Mouse (Mus musculus): ENCODE results near the gene A830005F24Rik. TPM values are rescaled to one million over a fixed set of nuclear protein-coding genes. Genes with fewer than 3 reads are reported as not detected.
"Not testable (repeated sequence)": the region's sequence is repeated elsewhere in the genome, so short reads cannot be mapped to it uniquely, and the experiment has no call there.

The A830005F24Rik gene
- polyA plus RNA-seq, 1 experiment from 2014 or later = 2.8 TPM

DNA sequence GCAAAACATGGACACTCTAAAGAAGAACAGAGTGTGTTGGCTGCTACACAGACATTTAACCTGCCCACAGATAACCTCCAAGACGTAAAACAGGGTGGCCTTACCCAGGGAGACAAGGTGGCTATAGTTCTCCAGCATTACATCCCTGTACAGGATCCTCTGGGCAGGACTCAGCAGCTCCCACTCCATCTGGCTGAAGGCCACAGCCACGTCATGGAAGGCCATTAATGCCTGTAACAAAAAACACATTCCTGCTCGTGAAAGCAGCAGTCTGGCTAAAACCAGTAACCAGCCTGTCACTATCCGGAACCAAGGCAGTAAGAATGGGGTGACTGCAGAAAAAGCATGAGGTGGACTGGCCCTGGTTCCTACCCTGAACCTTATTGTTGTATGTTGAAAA, 14.7 kb upstream of the A830005F24Rik start:
- WGBS = 62% methylated on average over 4 of the region's 4 CpGs
- H3K27me3 ChIP-seq (replicated peaks; ENCODE audit: control insufficient read depth, insufficient read depth, low read length) = no peaks in the 10 kb centered on the region
- H3K9me3 ChIP-seq (replicated peaks; ENCODE audit: control insufficient read depth, low read length) = peaks cover 5% of the 10 kb centered on the region
- no peak for ATAC-seq
- peak; percentile 50 for DNase-seq (ENCODE audit: low spot score)
- no peak overlapping the region for H3K4me2 ChIP-seq (ENCODE audit: low read length)
- peaks cover 3% of the 10 kb centered on the region; the same call in 1 of the 2 replicates for H3K4me1 ChIP-seq (ENCODE audit: control insufficient read depth, insufficient read depth, low read length)
- H3K9ac ChIP-seq (ENCODE audit: low read length) = no peak overlapping the region
- H3K27ac ChIP-seq (ENCODE audit: low read depth, low read length) = no peak overlapping the region
- no peak overlapping the region for H3K4me3 ChIP-seq (ENCODE audit: low read depth, low read length)
- H3K36me3 ChIP-seq (ENCODE audit: control insufficient read depth, insufficient read depth, low read length) = peaks cover 19% of the 10 kb centered on the region

DNA sequence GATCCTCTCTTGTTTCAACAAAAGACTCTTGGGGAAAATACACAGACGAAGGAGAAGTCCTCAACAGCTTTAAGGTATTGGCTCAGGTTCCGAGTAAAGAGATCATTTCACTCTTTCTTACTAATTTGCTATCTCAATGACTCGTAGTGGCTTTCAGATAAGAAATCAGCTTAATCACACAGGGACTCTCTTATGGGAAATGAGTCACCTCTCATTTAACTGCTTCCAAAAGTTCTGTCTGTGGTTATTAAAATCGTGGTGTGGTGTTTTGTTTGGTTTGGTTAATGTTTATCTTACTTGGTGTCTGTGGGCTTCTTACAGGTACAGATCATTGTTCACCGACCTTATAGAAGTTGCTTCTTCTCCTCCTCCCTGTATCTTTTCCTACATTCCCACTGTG, 10.9 kb upstream of the A830005F24Rik start:
- no peak overlapping the region for H3K9ac ChIP-seq (ENCODE audit: low read length)
- WGBS = 66% methylated on average over 5 of the region's 5 CpGs

DNA sequence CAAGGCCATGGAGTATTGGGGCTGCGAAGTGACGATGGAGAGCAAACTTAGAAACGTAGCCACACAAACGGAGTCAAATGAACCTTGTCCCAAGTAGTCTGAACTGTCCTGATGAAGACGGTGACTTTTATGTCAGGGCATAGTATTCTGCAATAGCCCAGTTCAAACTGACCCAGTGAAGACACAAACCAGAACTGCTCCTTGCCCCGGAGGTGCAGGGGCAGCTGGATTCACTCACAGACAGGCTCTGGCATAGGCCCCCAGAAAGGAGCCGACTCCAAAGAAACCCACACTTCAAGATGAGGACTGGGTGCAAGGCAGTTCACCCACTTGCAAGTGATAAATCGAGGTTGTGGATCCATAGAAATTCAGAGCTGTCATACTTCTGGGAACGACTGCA, 4.7 kb upstream of the A830005F24Rik start:
- no peak overlapping the region for H3K27ac ChIP-seq (ENCODE audit: low read depth, low read length)
- no peak overlapping the region for H3K4me2 ChIP-seq (ENCODE audit: low read length)
- no peaks in the 10 kb centered on the region; the same call in 1 of the 2 replicates for H3K4me1 ChIP-seq (ENCODE audit: control insufficient read depth, insufficient read depth, low read length)
- no peak for ATAC-seq
- DNase-seq (ENCODE audit: low spot score) = no peak
- no peaks in the 10 kb centered on the region for H3K9me3 ChIP-seq (replicated peaks; ENCODE audit: control insufficient read depth, low read length)
- H3K4me3 ChIP-seq (ENCODE audit: low read depth, low read length) = no peak overlapping the region
- WGBS = 93% methylated on average over 9 of the region's 9 CpGs
- H3K27me3 ChIP-seq (replicated peaks; ENCODE audit: control insufficient read depth, insufficient read depth, low read length) = no peaks in the 10 kb centered on the region
- H3K36me3 ChIP-seq (ENCODE audit: control insufficient read depth, insufficient read depth, low read length) = peaks cover 23% of the 10 kb centered on the region
- H3K9ac ChIP-seq (ENCODE audit: low read length) = no peak overlapping the region

More for the DNA sequence above, 10.9 kb upstream of the A830005F24Rik start:
- Histone ChIP-seq H3K4me2 (ENCODE audit: low read length) (no peak overlapping the region), H3K4me1 (ENCODE audit: control insufficient read depth, insufficient read depth, low read length) (peaks cover 3% of the 10 kb centered on the region; the same call in 1 of the 2 replicates), H3K4me3 (ENCODE audit: low read depth, low read length) (no peak overlapping the region), H3K27ac (ENCODE audit: low read depth, low read length) (no peak overlapping the region), H3K27me3 (replicated peaks; ENCODE audit: control insufficient read depth, insufficient read depth, low read length) (no peaks in the 10 kb centered on the region), H3K9me3 (replicated peaks; ENCODE audit: control insufficient read depth, low read length) (no peaks in the 10 kb centered on the region), H3K36me3 (ENCODE audit: control insufficient read depth, insufficient read depth, low read length) (peaks cover 36% of the 10 kb centered on the region)
- ATAC-seq = no peak
- no peak for DNase-seq (ENCODE audit: low spot score)

DNA sequence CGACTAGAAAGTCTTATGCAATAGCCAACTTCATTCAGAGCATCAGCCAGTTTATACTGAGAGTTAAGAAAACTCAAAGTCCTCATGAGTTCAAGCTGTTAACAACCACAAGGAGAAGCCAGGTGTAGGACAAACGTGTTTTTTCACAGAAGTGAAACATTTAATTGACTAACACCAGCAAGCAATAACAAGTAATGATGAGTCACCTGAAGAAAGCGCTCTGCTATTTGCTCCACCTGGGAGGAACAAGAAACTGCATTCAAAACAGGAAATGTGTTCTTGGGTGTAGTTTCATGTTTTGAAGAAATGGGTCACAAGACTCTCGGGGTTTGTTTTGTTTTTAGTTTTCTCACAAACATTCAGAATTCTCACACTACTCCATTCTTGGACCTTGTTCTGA, 2.5 kb downstream of the A830005F24Rik start:
- ATAC-seq = no peak
- H3K4me1 ChIP-seq (ENCODE audit: control insufficient read depth, insufficient read depth, low read length) = no peaks in the 10 kb centered on the region; the same call in 1 of the 2 replicates
- H3K9me3 ChIP-seq (replicated peaks; ENCODE audit: control insufficient read depth, low read length) = 0 out of 2 replicates have a peak, but pooled peaks cover 2% of the 10 kb centered on the region
- no peak for DNase-seq (ENCODE audit: low spot score)
- 85% methylated on average over 4 of the region's 4 CpGs for WGBS
- H3K9ac ChIP-seq (ENCODE audit: low read length) = no peak overlapping the region
- no peaks in the 10 kb centered on the region for H3K36me3 ChIP-seq (ENCODE audit: control insufficient read depth, insufficient read depth, low read length)
- H3K27ac ChIP-seq (ENCODE audit: low read depth, low read length) = no peak overlapping the region
- H3K4me3 ChIP-seq (ENCODE audit: low read depth, low read length) = no peak overlapping the region
- no peak overlapping the region for H3K4me2 ChIP-seq (ENCODE audit: low read length)
- no peaks in the 10 kb centered on the region for H3K27me3 ChIP-seq (replicated peaks; ENCODE audit: control insufficient read depth, insufficient read depth, low read length)

DNA sequence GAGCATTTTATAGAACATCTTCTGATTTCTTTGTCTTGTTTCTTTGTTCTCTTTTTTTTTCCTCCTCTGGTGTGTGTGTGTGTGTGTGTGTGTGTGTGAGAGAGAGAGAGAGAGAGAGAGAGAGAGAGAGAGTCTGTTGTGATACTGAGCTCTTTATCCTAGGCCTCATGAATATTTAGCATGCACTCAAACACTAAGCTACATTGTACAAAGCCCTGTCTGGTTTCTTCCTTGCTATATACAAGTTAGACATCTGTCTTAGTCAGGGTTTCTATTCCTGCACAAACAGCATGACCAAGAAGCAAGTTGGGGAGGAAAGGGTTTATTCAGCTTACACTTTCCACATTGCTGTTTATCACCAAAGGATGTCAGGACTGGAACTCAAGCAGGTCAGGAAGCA, 5.8 kb downstream of the A830005F24Rik start:
- not testable (repeated sequence) for H3K4me3 ChIP-seq (ENCODE audit: low read depth, low read length); H3K27me3 ChIP-seq (replicated peaks; ENCODE audit: control insufficient read depth, insufficient read depth, low read length); DNase-seq (ENCODE audit: low spot score); ATAC-seq; H3K36me3 ChIP-seq (ENCODE audit: control insufficient read depth, insufficient read depth, low read length); H3K4me1 ChIP-seq (ENCODE audit: control insufficient read depth, insufficient read depth, low read length); H3K27ac ChIP-seq (ENCODE audit: low read depth, low read length); H3K9ac ChIP-seq (ENCODE audit: low read length); H3K9me3 ChIP-seq (replicated peaks; ENCODE audit: control insufficient read depth, low read length); H3K4me2 ChIP-seq (ENCODE audit: low read length)

DNA sequence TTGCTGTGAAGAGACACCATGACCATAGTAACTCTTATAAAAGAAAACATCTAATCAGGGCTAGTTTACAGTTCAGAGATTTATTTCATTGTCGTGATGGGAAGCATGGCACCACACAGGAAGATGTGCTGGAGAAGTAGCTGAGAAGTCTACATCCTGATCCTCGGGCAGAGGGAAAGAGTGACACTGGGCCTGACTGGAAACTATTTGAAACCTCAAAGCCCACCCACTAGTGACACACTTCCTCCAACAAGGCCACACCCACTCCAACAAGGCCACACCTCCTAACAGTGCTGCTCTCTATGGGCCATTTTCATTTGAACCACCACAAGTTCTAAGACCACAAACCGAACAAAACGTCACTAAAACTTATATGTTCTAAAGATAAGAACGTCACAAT, 12.4 kb downstream of the A830005F24Rik start:
- H3K36me3 ChIP-seq (ENCODE audit: control insufficient read depth, insufficient read depth, low read length) = no peaks in the 10 kb centered on the region
- no peaks in the 10 kb centered on the region for H3K9me3 ChIP-seq (replicated peaks; ENCODE audit: control insufficient read depth, low read length)
- no peak overlapping the region for H3K4me3 ChIP-seq (ENCODE audit: low read depth, low read length)
- H3K9ac ChIP-seq (ENCODE audit: low read length) = no peak overlapping the region
- ATAC-seq = no peak
- H3K27me3 ChIP-seq (replicated peaks; ENCODE audit: control insufficient read depth, insufficient read depth, low read length) = no peaks in the 10 kb centered on the region
- H3K4me2 ChIP-seq (ENCODE audit: low read length) = no peak overlapping the region
- no peak overlapping the region for H3K27ac ChIP-seq (ENCODE audit: low read depth, low read length)
- DNase-seq (ENCODE audit: low spot score) = no peak
- WGBS = 80% methylated on average over 5 of the region's 5 CpGs
- no peaks in the 10 kb centered on the region for H3K4me1 ChIP-seq (ENCODE audit: control insufficient read depth, insufficient read depth, low read length)

DNA sequence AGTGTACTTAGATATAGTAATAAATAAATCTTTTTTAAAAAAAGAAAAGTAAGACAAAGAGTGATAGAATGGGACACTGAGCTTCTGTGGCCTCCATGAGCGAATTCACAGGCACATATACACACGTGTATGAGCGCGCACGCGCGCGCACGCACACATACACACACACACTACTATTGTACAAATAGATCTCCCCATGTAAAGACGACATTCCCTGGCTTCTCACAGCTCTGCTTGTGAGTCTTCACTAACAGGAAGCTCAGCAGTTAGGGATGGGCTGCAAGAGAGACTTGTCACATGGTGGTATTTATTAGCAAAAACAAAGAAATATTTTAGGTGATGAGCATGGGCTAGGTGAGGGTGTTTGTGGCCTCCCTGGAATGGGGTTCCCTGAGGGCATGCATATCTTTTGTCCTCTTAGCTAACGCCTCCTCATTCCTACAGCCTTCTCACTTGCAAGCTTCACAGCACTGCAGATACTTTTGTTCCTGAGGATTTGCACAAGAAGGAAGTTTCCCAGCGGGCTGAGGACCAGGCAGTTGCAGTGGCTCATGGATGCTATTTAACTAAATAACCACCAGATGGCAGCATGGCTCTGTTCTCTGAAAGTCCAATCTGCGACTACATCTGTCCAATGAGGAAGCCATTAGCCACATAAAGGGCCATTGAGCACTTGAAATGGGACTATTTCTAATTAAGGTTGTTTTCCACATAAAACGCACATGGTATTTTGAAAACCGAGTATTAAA, 14.9 kb downstream of the A830005F24Rik start:
- ATAC-seq (peak; percentile 75), DNase-seq (ENCODE audit: low spot score) (peak; percentile 94)
- Histone ChIP-seq H3K9me3 (replicated peaks; ENCODE audit: control insufficient read depth, low read length) (no peaks in the 10 kb centered on the region), H3K4me1 (ENCODE audit: control insufficient read depth, insufficient read depth, low read length) (no peaks in the 10 kb centered on the region), H3K27me3 (replicated peaks; ENCODE audit: control insufficient read depth, insufficient read depth, low read length) (no peaks in the 10 kb centered on the region), H3K27ac (ENCODE audit: low read depth, low read length) (no peak overlapping the region), H3K4me3 (ENCODE audit: low read depth, low read length) (no peak overlapping the region), H3K36me3 (ENCODE audit: control insufficient read depth, insufficient read depth, low read length) (no peaks in the 10 kb centered on the region), H3K4me2 (ENCODE audit: low read length) (no peak overlapping the region), H3K9ac (ENCODE audit: low read length) (no peak overlapping the region)
- WGBS = 55% methylated on average over 15 of the region's 15 CpGs

DNA sequence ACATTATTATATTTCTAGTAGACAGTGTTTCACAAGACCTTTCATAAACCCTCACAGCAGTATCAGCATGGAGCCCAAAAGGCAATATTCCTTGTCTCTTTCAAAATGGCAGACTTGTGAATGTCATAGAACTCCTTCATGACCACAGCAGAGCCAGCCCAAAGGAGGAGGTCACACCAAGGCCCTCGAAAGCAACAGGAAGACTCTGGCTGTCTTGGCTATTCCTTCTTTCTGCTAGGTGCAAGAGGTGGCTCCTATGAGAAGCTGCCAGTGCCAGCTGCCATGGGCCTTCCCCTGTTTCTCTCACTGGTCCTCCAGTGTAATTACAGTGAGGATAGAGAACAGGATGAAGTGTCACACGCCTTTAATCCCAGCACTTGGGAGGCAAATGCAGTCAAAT, 15.7 kb downstream of the A830005F24Rik start:
- H3K27me3 ChIP-seq (replicated peaks; ENCODE audit: control insufficient read depth, insufficient read depth, low read length) = no peaks in the 10 kb centered on the region
- H3K9me3 ChIP-seq (replicated peaks; ENCODE audit: control insufficient read depth, low read length) = no peaks in the 10 kb centered on the region
- ATAC-seq = 0 out of 2 replicates have a peak, but pooled peaks have one; percentile 22

DNA sequence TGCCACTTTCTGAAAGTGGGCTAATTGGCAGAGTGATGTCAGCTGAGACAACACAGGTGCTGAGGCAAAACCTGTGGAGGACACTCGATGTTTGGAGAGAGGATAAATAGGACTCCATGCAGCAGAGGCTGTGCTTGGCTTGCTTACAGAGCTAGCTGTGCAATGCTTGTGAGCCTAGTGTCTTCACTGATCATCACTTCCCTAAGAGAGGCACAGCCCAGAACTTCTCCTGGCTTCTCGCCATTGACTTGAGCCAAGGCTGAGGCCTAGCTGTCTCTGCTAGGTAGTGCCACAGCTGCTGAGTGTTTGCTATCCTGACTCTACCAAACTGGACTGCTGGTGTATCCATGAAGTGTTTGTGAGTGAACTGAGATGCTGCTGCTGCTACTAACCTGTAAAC, 17.3 kb downstream of the A830005F24Rik start:
- DNase-seq (ENCODE audit: low spot score) (no peak), ATAC-seq (peak; percentile 19; the same call in 1 of the 2 replicates)
- H3K4me2 ChIP-seq (ENCODE audit: low read length) = no peak overlapping the region
- no peak overlapping the region for H3K4me3 ChIP-seq (ENCODE audit: low read depth, low read length)
- no peaks in the 10 kb centered on the region for H3K27me3 ChIP-seq (replicated peaks; ENCODE audit: control insufficient read depth, insufficient read depth, low read length)
- no peak overlapping the region for H3K27ac ChIP-seq (ENCODE audit: low read depth, low read length)
- H3K9ac ChIP-seq (ENCODE audit: low read length) = no peak overlapping the region
- WGBS = 76% methylated on average over 2 of the region's 2 CpGs
- H3K4me1 ChIP-seq (ENCODE audit: control insufficient read depth, insufficient read depth, low read length) = no peaks in the 10 kb centered on the region
- H3K36me3 ChIP-seq (ENCODE audit: control insufficient read depth, insufficient read depth, low read length) = peaks cover 4% of the 10 kb centered on the region; the same call in 1 of the 2 replicates
- no peaks in the 10 kb centered on the region for H3K9me3 ChIP-seq (replicated peaks; ENCODE audit: control insufficient read depth, low read length)

More for the DNA sequence above, 15.7 kb downstream of the A830005F24Rik start:
- Histone ChIP-seq H3K4me2 (ENCODE audit: low read length) (no peak overlapping the region), H3K36me3 (ENCODE audit: control insufficient read depth, insufficient read depth, low read length) (no peaks in the 10 kb centered on the region), H3K4me3 (ENCODE audit: low read depth, low read length) (no peak overlapping the region), H3K9ac (ENCODE audit: low read length) (no peak overlapping the region), H3K4me1 (ENCODE audit: control insufficient read depth, insufficient read depth, low read length) (no peaks in the 10 kb centered on the region), H3K27ac (ENCODE audit: low read depth, low read length) (no peak overlapping the region)
- 53% methylated on average over 2 of the region's 2 CpGs for WGBS
- no peak for DNase-seq (ENCODE audit: low spot score)
